Mouse (Mus musculus) thymus, postnatal 25 days (tissue): Measurements from ENCODE around the gene Clasrp.

ENCODE experiments used
- DNase-seq: peaks from one replicate; pipeline ENCODE4 v3.0.0; 2022

Gene Clasrp

DNA sequence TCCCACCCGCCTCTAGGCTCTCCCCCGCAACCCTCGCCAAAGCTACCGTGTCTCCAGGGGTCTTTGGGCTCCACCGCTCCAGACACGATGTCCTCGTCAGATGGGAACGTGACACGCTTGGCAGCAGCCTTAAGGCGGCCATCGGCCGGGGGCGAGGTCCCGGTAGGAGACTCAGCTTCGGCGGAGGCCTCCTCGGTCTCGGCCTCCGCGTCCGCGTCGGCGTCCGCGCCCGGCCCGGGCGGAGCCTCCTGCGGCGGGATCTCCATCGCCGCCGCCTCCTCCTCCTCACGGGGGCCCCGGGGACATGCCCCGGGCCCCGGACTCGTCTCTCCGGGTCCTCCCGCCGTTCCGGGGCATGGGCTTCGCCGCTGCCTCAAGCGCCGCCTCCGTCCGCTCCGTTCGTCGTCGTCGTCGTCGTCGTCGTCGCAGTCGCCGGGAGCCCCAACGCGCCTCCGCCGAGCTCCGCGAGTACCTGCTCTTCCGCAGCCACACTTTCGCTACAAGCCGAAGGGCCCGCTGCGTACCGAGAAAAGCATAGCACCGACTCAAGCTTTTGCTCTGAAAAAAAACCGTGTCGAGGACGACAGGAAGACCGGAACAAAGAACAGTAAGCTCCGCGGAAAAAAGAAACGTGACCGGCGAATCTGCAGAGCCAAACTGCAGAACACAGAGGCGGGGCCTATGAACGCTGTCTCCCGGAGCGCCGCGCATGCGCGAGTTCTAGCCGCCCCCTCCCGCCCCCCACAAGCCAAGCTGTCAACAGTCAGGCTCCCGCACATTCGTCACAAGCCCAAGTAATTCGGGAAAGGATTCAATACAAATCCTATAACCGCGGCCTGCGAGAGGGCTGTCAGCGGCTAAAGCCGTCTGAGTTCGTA lies 42.3 kb downstream of the Clasrp start:
- peak; percentile 88 for DNase-seq

DNA sequence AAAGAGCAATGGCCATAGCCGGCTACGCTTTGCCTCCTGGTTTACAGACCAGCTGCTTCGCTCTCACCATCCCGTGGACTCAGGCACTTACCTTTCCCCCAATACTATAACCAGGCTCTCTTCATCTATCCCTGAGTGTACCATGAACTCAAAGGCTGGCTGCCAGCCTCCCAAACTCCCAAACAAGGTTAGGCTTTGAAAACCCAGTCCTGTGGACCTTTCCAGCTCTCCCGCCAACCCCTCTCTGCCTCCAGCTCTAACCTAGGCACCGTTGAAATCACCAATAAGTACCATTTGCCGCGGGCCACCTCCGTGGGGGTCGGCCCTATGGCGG lies 42.9 kb downstream of the Clasrp start:
- DNase-seq: no peak

- DNase-seq: no peak
These were observed 43.6 kb downstream of the Clasrp start for GRCm38 (mm10) chr7:19560491-19561260.

GRCm38 (mm10) chr7:19558965-19559364 lies 45.3 kb downstream of the Clasrp start:
- peak; percentile 30 for DNase-seq

- no peak for DNase-seq
These were observed 46.0 kb downstream of the Clasrp start for GRCm38 (mm10) chr7:19557982-19558900.

GRCm38 (mm10) chr7:19557086-19557485 lies 47.2 kb downstream of the Clasrp start:
- DNase-seq: no peak

DNA sequence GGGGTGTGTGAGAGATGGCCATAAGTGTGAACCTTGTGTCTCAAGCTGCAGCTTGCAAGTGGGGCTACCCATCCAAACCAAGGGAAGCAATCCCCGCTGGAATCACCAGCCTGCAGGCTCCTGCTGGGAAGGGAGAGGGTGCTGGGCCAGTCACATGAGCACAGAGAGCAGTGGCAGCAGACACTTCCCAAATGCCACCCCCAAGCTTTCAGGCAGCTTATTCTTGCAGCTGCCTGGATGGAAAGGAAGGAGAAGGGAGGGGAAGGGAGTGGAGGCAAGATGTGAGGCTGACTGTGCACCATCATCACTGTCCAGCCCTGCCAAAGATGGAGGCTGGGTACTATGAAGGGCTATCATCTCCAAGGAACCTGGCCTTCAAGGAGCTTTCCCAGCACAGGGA lies 50.1 kb downstream of the Clasrp start:
- no peak for DNase-seq

- DNase-seq: no peak
These were observed 51.8 kb downstream of the Clasrp start for GRCm38 (mm10) chr7:19552443-19552842.

DNA sequence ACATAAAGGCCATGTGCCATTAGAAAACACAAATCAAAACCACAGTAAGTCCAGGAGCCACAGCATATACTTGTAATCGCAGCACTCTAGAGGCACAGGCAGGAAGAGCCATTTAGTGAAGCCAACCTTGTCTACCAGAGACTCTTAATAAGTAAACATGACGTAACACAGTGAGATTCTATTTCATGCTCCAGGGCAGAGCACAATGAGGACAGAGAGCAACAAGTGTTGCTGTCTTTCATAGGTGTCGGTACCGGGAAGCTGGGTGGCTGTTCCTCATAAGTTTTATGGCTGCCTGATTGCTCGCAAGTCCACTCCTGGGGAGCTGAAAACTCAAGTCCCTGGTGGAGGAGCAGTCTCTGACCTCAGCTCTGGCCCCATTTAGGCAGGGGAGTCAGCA lies 52.7 kb downstream of the Clasrp start:
- DNase-seq: no peak

DNA sequence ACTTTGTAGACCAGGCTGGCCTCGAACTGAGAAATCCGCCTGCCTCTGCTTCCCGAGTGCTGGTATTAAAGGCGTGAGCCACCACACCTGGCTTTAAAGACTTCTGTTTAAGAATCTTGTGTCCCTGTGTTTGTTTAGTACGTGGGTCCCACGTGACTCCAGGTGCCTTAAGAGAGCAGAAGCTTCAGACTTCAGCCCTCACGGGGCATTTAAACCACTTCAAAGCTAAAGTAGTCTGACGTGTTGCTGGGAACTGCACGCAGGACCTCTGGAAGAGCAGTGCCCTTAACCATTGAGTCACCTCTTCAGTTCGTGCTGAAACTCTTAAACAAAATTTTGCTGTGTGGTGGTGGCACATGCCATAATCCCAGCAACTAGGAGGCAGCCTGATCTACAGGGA lies 54.9 kb downstream of the Clasrp start:
- no peak for DNase-seq

DNA sequence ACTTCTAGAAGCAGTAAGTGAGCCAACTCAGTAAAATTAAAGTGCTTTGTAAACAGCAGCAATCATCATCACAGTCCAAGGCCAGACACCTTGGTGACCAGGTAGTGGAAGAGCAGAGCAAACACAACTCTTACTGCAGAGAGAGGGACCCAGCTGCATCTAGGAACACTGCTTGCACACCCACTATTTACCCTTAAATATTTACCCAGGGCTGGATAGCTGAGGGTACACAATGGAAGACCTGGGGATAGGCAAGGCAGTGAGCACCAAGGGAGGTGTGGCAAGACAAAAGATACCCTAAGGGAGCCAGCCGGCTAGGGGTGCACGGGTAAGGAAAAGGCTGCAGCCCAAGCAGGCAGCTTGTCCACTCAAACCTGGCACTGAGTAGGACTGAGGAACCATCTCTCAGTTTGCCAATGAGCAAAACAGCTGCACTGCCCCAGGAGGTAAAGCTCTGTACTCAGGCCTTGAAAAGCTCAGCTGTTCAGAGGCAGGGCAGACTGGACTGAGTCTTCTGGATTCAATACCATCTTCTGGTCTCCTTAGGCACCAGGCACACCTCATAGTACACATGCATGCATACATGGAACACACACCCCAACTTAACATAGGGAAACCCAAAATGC lies 56.8 kb downstream of the Clasrp start:
- no peak for DNase-seq

DNA sequence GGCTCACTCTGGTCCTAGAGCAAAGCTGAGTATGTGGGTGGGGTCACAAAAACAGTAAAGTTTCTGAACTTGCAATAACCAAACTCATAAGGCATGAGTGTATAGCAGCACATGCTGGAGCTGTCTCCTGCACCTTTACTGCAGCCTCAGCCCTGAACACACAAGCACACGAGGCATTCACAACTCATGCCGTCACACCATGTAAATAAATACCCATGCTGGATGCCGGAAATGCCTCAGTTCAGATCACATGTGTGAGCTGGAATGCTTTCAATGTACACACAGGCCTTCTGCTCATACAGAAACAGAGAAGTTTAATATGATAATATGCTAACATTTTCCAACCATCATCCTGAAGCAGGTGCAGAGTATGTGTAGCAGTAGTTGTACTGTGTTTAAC lies 58.3 kb downstream of the Clasrp start:
- no peak for DNase-seq

DNA sequence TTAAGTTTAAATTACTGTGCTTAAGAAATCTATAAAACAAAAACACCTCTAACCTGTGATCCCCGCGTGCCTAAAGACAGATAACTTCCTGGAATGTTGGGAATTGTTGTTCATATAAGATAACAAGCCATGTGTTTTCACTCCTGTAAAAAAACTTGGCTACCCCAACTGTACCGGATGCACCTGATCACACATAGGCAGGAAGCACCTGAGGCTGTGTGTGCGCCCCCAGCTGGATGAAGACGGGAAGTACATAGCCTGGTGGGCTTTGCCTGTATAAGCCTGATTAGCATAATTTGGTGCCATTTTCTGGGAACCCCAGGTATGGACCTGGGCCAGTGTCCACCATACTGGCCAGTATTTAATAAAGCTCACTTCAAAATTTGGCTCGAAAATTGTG lies 60.7 kb downstream of the Clasrp start:
- DNase-seq: peak; percentile 70

GRCm38 (mm10) chr7:19542155-19542691 lies 62.1 kb downstream of the Clasrp start:
- no peak for DNase-seq

- DNase-seq: no peak
These were observed 62.6 kb downstream of the Clasrp start for GRCm38 (mm10) chr7:19541681-19542154.

DNA sequence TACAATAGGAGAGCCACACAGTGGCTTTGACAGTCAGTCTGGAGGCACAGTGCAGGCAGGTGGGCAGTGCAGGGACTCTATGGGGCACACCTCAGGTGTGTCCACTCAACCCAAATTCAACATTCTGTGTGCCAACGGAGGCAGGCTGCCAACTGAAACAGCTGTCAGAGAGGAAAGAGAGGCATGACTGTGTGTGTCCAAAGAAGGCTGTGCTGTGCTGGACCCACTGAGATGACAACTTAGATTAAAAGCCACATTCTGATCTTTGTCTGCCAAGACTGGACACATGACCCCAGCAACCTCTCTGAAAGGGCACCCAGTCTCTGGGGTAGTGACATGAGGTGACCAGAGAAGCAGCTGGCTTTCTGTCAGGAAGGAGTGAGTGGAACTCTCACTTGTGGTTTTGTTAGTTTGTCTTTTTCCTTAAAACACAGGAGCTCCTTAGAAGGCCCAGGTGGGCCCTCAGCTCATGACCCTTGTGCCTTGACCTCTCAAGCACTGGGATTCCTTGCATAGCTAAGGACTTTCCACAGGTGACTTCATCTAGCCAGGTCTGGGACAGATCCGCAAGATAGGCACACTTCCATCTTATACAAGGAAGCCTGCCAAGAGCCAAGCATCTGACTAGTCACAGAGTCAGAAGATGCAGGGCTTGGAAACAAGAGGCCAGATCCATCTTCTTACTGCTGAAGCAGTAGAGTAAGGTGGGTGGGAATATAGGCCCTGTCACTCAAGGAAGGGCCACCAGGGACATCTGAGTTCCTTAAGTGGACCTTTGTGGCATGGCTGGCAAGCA lies 63.3 kb downstream of the Clasrp start:
- DNase-seq: no peak

GRCm38 (mm10) chr7:19534676-19535075 lies 69.6 kb downstream of the Clasrp start:
- DNase-seq: no peak

- DNase-seq: no peak
These were observed 72.0 kb downstream of the Clasrp start for GRCm38 (mm10) chr7:19532240-19532639.

GRCm38 (mm10) chr7:19531077-19531476 lies 73.2 kb downstream of the Clasrp start:
- DNase-seq: no peak
